Mouse (Mus musculus) kidney, adult 18-20 months (tissue): ENCODE measurements around the gene Sco1.
"Not testable (repeated sequence)": the region's sequence is repeated elsewhere in the genome, so short reads cannot be mapped to it uniquely, and the experiment has no call there.

Source experiments
- DNase-seq: peaks from one replicate; pipeline ENCODE4 v3.0.0; 2021

Sco1 gene

GRCm38 (mm10) chr11:67086467-67087164, 34.1 kb downstream of the Sco1 start:
- DNase-seq = no peak

GRCm38 (mm10) chr11:67087225-67087624, 34.8 kb downstream of the Sco1 start:
- DNase-seq = no peak

GRCm38 (mm10) chr11:67092354-67092753, 39.9 kb downstream of the Sco1 start:
- DNase-seq = not testable (repeated sequence)

- DNase-seq = no peak
These were observed 40.7 kb downstream of the Sco1 start for GRCm38 (mm10) chr11:67093201-67093600.

- no peak for DNase-seq
These were observed 41.2 kb downstream of the Sco1 start for GRCm38 (mm10) chr11:67093652-67094051.

- no peak for DNase-seq
These were observed 42.0 kb downstream of the Sco1 start for GRCm38 (mm10) chr11:67094470-67094869.

- DNase-seq = no peak
These were observed 45.2 kb downstream of the Sco1 start for GRCm38 (mm10) chr11:67097709-67098108.

GRCm38 (mm10) chr11:67098427-67098826, 46.0 kb downstream of the Sco1 start:
- no peak for DNase-seq

- no peak for DNase-seq
These were observed 46.8 kb downstream of the Sco1 start for GRCm38 (mm10) chr11:67099241-67099640.

GRCm38 (mm10) chr11:67100169-67100568, 47.7 kb downstream of the Sco1 start:
- peak; percentile 35 for DNase-seq

- peak; percentile 48 for DNase-seq
These were observed 49.2 kb downstream of the Sco1 start for GRCm38 (mm10) chr11:67101713-67102112.

GRCm38 (mm10) chr11:67103256-67103655, 50.8 kb downstream of the Sco1 start:
- no peak for DNase-seq

GRCm38 (mm10) chr11:67104242-67104641, 51.8 kb downstream of the Sco1 start:
- DNase-seq = no peak

GRCm38 (mm10) chr11:67104714-67105113, 52.2 kb downstream of the Sco1 start:
- no peak for DNase-seq

- no peak for DNase-seq
These were observed 53.2 kb downstream of the Sco1 start for GRCm38 (mm10) chr11:67105689-67106088.

- no peak for DNase-seq
These were observed 54.5 kb downstream of the Sco1 start for GRCm38 (mm10) chr11:67106973-67107372.

- peak; percentile 79 for DNase-seq
These were observed 57.9 kb downstream of the Sco1 start for GRCm38 (mm10) chr11:67110168-67110948.

GRCm38 (mm10) chr11:67112019-67112850, 59.8 kb downstream of the Sco1 start:
- peak; percentile 67 for DNase-seq

GRCm38 (mm10) chr11:67112851-67113202, 60.4 kb downstream of the Sco1 start:
- peak; percentile 68 for DNase-seq

GRCm38 (mm10) chr11:67113381-67113780, 60.9 kb downstream of the Sco1 start:
- no peak for DNase-seq

GRCm38 (mm10) chr11:67114261-67114660, 61.8 kb downstream of the Sco1 start:
- DNase-seq = no peak

GRCm38 (mm10) chr11:67114901-67115300, 62.4 kb downstream of the Sco1 start:
- no peak for DNase-seq
